Mouse (Mus musculus) neural tube, embryonic 14.5 days (tissue): ENCODE measurements around the gene Kmt5b. TPM values are rescaled to one million over a fixed set of nuclear protein-coding genes. Genes with fewer than 3 reads are reported as not detected.

Experiments
- ATAC-seq: fragments of 200-750 bp; cut with Nextera tagmentation; 2 replicates; pipeline ENCODE4 v1.8.0; 2017; ENCODE audit warnings: low read depth, mild to moderate bottlenecking, moderate TSS enrichment, moderate library complexity
- H3K27ac ChIP-seq: fragments of 300-500 bp; sonication (generic); 2 replicates; pipeline ENCODE4 v1.5.1; 2014; ENCODE audit warnings: low read depth, mild to moderate bottlenecking, control low read depth, low read length, moderate library complexity, mixed read lengths
- H3K27me3 ChIP-seq: fragments of 300-500 bp; sonication (generic); 2 replicates; pipeline ENCODE4 v1.6.1; 2014; ENCODE audit warnings: low read length; ENCODE audit not compliant: control insufficient read depth, insufficient read depth
- H3K36me3 ChIP-seq: fragments of 300-500 bp; sonication (generic); 2 replicates; pipeline ENCODE4 v1.6.1; 2014; ENCODE audit warnings: low read length, mixed read lengths; ENCODE audit not compliant: control insufficient read depth, insufficient read depth
- H3K4me1 ChIP-seq: fragments of 300-500 bp; sonication (generic); 2 replicates; pipeline ENCODE4 v1.6.1; 2014; ENCODE audit warnings: low read length; ENCODE audit not compliant: control insufficient read depth, insufficient read depth
- H3K4me2 ChIP-seq: fragments of 300-500 bp; sonication (generic); 2 replicates; pipeline ENCODE4 v1.6.1; 2014; ENCODE audit warnings: mild to moderate bottlenecking, low read depth, low read length, control low read depth
- H3K4me3 ChIP-seq: fragments of 300-500 bp; sonication (generic); 2 replicates; pipeline ENCODE4 v1.5.1; 2014; ENCODE audit warnings: low read depth, low read length, control low read depth, mixed read lengths
- H3K9ac ChIP-seq: fragments of 300-500 bp; sonication (generic); replicated peaks from 2 replicates; pipeline ENCODE4 v1.6.1; 2014; ENCODE audit warnings: low read depth, mild to moderate bottlenecking, control low read depth, low read length, mixed read lengths
- H3K9me3 ChIP-seq: fragments of 300-500 bp; sonication (generic); 2 replicates; pipeline ENCODE4 v1.6.1; 2016; ENCODE audit warnings: low read length; ENCODE audit not compliant: control insufficient read depth
- WGBS: fragments of 180-500 bp; shearing (Covaris S2); extraction: QIAGEN DNeasy Blood & Tissue Kit; methylation state at CpG from one replicate; pipeline ENCODE4 v1.1.7; 2014; 5-methylcytosine and 5-hydroxymethylcytosine counted together
- polyA plus RNA-seq: library from polyadenylated mRNA; unstranded; fragments of >200 nt; fragmentation: Nextera tagmentation; extraction: Ambion mirVana; gene quantifications from 2 replicates; pipeline ENCODE4 v1.2.1, GENCODE M21; 2014

Gene Kmt5b
- polyA plus RNA-seq, 1 experiment from 2014 or later: 65.3 TPM

DNA sequence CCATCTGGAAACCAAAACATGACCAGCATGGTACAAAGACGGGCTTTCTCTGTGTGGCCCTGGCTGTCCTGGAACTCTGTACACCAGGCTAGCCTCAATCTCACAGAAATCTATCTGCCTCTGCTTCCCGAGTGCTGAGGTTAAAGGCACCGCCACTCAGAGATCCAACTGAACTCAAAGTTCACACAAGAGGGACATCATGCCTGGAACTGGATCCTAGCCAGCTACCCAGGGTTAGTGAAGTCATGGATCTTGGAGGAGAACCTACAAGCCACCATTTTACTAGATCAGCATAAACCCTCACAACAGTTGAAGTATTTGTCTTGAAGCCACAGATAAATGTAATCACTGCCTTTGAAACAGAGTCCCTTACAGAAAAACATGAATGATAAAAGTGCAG, 31.2 kb upstream of the Kmt5b start:
- WGBS: 83% methylated on average over 3 of the region's 3 CpGs
- H3K4me1 ChIP-seq: no peaks in the 10 kb centered on the region
- ATAC-seq: no peak
- no peak overlapping the region for H3K4me3 ChIP-seq
- H3K27ac ChIP-seq: no peak overlapping the region
- no peaks in the 10 kb centered on the region for H3K36me3 ChIP-seq
- no peaks in the 10 kb centered on the region for H3K27me3 ChIP-seq
- no peak overlapping the region for H3K9ac ChIP-seq
- H3K9me3 ChIP-seq: no peaks in the 10 kb centered on the region
- no peak overlapping the region for H3K4me2 ChIP-seq

DNA sequence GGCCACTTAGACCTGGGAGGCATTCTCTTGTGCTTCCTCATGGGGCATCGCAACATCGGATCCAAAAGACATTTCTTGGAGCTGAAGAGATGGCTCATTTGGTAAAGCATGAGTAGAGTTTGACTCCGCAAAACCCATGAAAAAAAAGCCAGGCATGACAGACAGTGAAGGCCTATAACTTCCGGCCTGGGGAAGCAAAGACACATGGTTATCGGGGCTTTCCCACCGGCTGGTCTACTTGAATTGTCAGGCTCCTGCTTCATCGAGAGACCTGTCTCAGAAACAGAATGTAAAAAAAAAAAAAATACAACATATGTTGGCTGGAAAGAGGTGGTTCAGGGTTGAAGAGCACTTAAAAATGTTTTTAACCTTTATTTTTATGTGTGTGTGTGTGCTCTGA, 27.6 kb upstream of the Kmt5b start:
- H3K4me1 ChIP-seq: 0 out of 2 replicates have a peak, but pooled peaks cover 8% of the 10 kb centered on the region
- no peak overlapping the region for H3K9ac ChIP-seq
- H3K4me2 ChIP-seq: no peak overlapping the region
- no peak for ATAC-seq
- no peak overlapping the region for H3K4me3 ChIP-seq
- H3K27ac ChIP-seq: no peak overlapping the region
- no peaks in the 10 kb centered on the region for H3K36me3 ChIP-seq
- no peaks in the 10 kb centered on the region for H3K9me3 ChIP-seq
- no peaks in the 10 kb centered on the region for H3K27me3 ChIP-seq
- 92% methylated on average over 7 of the region's 7 CpGs for WGBS

DNA sequence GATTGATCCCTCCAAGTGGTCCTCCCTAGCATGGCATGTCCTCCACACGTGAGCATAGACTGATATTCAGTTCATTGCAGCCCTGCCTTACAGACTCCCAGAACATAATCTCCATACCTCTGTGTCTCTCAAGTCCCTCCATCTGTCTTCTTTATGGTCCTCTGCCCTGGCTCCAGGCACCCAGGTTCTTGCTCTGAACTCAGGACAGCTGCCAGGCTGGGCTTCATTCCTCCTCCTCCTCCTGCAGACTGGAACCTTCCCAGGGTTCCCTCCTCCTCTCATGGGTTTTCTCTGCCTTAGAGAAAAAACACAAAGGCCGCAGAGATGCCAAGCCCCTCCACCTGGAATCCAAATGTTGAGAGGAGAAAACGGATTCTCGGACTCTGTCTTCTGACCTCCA, 24.5 kb upstream of the Kmt5b start:
- Histone ChIP-seq H3K9me3 (no peaks in the 10 kb centered on the region), H3K4me2 (peak overlapping the region; percentile 30), H3K4me3 (no peak overlapping the region), H3K9ac (0 out of 2 replicates have a peak overlapping the region, but pooled peaks have one; percentile 32), H3K27me3 (no peaks in the 10 kb centered on the region), H3K4me1 (0 out of 2 replicates have a peak, but pooled peaks cover 8% of the 10 kb centered on the region), H3K36me3 (no peaks in the 10 kb centered on the region), H3K27ac (peak overlapping the region; percentile 48)
- peak; percentile 25 for ATAC-seq
- WGBS: 47% methylated on average over 4 of the region's 4 CpGs

DNA sequence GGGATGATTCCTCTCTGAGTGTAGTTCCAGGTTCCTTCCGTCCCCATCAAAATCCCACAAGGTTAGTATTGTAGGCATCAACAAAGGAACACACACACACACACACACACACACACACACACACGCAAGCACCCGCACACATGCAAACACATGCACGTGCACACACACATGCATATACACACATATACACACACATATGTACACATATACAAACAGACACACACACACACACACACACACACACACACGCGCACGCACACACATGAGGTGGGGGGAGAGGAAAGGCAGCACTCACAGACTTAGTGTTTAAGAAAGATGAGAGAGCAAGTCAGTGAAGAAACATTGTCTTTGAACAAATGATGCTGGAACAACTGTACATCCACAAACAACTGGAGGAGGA, 23.9 kb upstream of the Kmt5b start:
- peak; percentile 60; the same call in 1 of the 2 replicates for ATAC-seq
- H3K27ac ChIP-seq: peak overlapping the region; percentile 44; the same call in 1 of the 2 replicates
- no peaks in the 10 kb centered on the region for H3K36me3 ChIP-seq

DNA sequence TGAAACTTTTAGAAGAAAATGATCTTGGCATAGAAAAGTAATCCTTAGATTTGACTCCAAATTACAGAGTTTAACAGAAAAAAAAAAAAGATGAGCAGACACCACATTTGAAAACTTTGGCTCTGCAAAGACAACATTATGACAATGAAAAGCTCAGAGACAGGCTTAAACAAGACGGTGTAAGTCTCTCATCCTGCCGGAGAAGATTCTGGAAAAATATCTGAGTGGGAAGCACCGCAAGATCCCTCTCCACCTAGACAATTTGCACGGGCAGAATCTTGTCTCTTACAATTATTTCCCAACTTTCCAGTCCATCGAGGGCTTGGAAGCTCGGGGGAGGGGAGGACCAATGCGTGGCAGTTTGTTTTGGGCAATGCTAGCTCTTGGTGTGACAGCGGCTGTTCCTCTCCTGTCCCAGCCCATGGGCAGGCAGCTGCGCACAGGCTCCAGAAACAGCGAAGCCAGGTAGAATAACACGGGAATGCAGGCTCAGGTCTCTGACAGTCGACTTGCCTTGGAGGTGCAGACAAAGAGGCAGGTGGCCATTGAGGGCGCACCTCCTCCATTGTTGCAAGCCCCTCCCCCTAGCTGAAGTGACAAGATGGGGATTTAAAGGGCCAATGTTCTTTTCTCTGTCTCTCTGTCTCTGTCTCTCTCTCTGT, 23.2 kb upstream of the Kmt5b start:
- ATAC-seq: peak; percentile 74
- H3K27me3 ChIP-seq: no peaks in the 10 kb centered on the region
- peak overlapping the region; percentile 48 for H3K4me3 ChIP-seq
- no peaks in the 10 kb centered on the region for H3K36me3 ChIP-seq
- peak overlapping the region; percentile 74 for H3K9ac ChIP-seq
- no peaks in the 10 kb centered on the region for H3K9me3 ChIP-seq
- WGBS: 6% methylated on average over 13 of the region's 13 CpGs
- peak overlapping the region; percentile 93 for H3K27ac ChIP-seq
- H3K4me1 ChIP-seq: 0 out of 2 replicates have a peak, but pooled peaks cover 8% of the 10 kb centered on the region
- peak overlapping the region; percentile 54 for H3K4me2 ChIP-seq

More for the DNA sequence above, 23.9 kb upstream of the Kmt5b start:
- 78% methylated on average over 7 of the region's 7 CpGs for WGBS
- H3K4me2 ChIP-seq: peak overlapping the region; percentile 54
- peak overlapping the region; percentile 48; the same call in 1 of the 2 replicates for H3K4me3 ChIP-seq
- H3K27me3 ChIP-seq: no peaks in the 10 kb centered on the region
- 0 out of 2 replicates have a peak, but pooled peaks cover 8% of the 10 kb centered on the region for H3K4me1 ChIP-seq
- H3K9me3 ChIP-seq: no peaks in the 10 kb centered on the region
- no peak overlapping the region; the same call in 1 of the 2 replicates for H3K9ac ChIP-seq

DNA sequence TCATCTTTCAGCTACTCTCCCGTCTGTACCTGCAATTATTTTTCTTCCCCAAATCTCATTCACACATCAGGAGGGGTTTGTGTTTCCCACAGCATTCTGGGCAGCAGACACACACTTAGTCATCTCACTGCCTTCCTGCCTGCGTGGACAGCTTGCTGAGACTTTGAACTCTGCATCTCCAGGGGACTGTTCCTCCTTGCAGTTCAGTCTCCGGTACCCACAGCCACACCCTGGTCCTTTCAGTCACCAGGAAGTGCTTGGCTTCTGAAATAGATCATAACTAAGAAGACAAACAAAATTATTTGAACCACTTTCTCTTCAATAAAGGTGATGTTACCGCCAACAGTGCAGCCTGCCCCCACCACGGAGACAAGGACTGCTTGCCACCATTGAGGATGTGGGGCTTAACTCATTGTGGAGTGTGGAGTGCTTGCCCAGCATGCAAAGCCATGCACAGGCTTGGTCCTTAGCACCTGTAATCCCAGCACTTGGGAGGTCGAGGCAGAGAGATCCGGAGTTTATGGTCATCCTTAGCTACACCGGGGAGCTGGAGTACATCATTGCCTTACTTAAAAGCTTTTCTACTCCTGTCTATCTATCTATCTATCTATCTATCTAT, 14.5 kb upstream of the Kmt5b start:
- Histone ChIP-seq H3K9me3 (no peaks in the 10 kb centered on the region), H3K4me2 (no peak overlapping the region), H3K9ac (no peak overlapping the region), H3K4me3 (no peak overlapping the region), H3K4me1 (no peaks in the 10 kb centered on the region), H3K27me3 (no peaks in the 10 kb centered on the region), H3K27ac (no peak overlapping the region), H3K36me3 (no peaks in the 10 kb centered on the region)
- 59% methylated on average over 8 of the region's 8 CpGs for WGBS
- no peak for ATAC-seq

- Histone ChIP-seq H3K4me3 (no peak overlapping the region), H3K27me3 (no peaks in the 10 kb centered on the region), H3K9me3 (no peaks in the 10 kb centered on the region), H3K36me3 (no peaks in the 10 kb centered on the region), H3K4me1 (no peaks in the 10 kb centered on the region), H3K9ac (no peak overlapping the region), H3K4me2 (no peak overlapping the region), H3K27ac (no peak overlapping the region)
- ATAC-seq: no peak
- WGBS: 84% methylated on average over 1 of the region's 1 CpGs
Observed at GRCm38 (mm10) chr19:3753240-3753633, 14.0 kb upstream of the Kmt5b start.

DNA sequence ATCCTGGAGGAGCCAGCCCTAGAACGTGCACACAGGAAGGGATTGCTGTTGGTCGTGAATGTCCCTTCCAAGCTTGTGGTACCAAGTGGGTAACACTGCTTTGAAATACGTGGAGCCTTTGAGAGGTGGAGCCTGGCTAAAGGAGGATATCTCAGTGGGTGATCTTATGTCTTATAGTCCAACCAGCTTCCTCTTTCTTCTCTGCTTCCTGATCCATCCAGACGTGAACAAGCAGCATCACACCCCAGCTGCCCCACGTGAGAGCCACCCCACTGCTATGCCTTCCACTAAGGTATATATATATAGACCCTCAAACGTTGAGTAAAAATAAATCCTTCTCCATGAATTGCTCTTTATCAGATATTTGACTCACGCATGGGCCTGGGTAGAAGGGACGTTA, 13.5 kb upstream of the Kmt5b start:
- H3K36me3 ChIP-seq: no peaks in the 10 kb centered on the region
- no peak overlapping the region for H3K4me3 ChIP-seq
- no peak overlapping the region for H3K27ac ChIP-seq
- no peak overlapping the region for H3K9ac ChIP-seq
- no peaks in the 10 kb centered on the region for H3K27me3 ChIP-seq
- ATAC-seq: no peak
- WGBS: 63% methylated on average over 8 of the region's 8 CpGs
- H3K9me3 ChIP-seq: no peaks in the 10 kb centered on the region
- H3K4me1 ChIP-seq: no peaks in the 10 kb centered on the region
- H3K4me2 ChIP-seq: no peak overlapping the region

DNA sequence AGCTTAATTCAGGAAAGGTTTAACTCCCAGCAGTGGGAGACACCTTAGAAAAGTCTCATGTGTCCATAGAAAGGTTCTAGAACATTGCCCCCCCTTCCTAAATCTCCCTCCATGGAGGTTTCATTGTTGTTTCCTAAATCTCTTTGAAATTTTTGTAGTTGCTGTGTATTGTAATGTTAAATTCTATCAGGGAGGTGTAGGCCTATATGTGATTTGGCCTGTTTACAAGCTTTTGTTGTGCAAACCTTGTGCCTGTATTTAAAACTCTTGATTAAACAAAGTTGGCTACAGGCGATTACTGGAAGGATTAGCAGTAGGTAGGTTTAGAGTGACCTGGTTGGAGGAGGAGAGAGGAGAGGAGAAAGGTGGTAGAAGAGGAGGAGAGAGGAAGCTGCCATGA, 9.4 kb upstream of the Kmt5b start:
- no peaks in the 10 kb centered on the region for H3K27me3 ChIP-seq
- WGBS: 58% methylated on average over 1 of the region's 1 CpGs

More for the DNA sequence above, 9.4 kb upstream of the Kmt5b start:
- H3K36me3 ChIP-seq: no peaks in the 10 kb centered on the region
- no peak overlapping the region for H3K4me3 ChIP-seq
- no peak for ATAC-seq
- H3K9me3 ChIP-seq: no peaks in the 10 kb centered on the region
- no peaks in the 10 kb centered on the region for H3K4me1 ChIP-seq
- no peak overlapping the region for H3K4me2 ChIP-seq
- no peak overlapping the region for H3K27ac ChIP-seq
- H3K9ac ChIP-seq: no peak overlapping the region
